Mouse (Mus musculus): ENCODE results near the gene Gsta4.
"Not testable (repeated sequence)": the region's sequence is repeated elsewhere in the genome, so short reads cannot be mapped to it uniquely, and the experiment has no call there.

Gsta4 gene

DNA sequence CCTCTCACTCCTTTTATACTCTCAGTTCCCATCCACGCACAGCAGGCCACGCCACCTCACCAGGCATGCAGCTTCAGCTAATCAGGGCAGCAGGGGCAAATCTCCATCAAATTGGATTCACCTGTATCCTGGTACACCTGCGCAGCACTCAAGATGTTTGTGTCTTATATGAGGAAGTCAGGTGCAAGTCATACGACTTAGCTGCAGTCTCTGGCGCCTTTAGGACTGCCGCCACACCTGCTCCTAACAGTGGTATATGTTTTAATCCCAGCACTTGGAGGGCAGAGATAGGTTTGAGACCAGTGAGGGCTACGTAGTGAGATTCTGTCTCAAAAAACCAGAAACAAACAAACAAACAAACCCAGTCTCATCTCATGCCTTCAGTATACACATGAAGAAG lies at the start of gene Gsta4:
TSS of gene Gsta4 (plus strand) at position 301 of the 400 bp plus-strand sequence.
- not testable (repeated sequence) for DNase-seq

DNA sequence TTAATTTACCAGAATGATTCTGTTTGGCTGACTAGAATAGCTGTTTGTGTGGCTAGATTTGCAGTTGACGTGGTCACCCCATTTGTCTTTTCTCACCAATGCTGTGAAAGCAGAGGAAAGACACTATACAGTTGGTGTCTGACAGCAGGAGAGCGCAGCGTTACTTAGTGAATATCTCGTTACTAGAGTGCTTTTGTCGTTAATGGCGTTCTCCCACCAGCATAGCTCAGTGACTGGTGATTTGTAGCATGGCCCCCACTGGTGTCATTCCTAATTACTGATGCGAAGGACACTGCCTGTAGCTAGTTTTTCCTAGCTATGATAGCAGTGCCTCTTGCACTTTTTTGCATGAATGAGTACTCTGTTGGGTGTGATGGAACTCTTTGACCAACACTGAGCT lies 46.9 kb upstream of the Gsta4 start:
- no peak for DNase-seq

DNA sequence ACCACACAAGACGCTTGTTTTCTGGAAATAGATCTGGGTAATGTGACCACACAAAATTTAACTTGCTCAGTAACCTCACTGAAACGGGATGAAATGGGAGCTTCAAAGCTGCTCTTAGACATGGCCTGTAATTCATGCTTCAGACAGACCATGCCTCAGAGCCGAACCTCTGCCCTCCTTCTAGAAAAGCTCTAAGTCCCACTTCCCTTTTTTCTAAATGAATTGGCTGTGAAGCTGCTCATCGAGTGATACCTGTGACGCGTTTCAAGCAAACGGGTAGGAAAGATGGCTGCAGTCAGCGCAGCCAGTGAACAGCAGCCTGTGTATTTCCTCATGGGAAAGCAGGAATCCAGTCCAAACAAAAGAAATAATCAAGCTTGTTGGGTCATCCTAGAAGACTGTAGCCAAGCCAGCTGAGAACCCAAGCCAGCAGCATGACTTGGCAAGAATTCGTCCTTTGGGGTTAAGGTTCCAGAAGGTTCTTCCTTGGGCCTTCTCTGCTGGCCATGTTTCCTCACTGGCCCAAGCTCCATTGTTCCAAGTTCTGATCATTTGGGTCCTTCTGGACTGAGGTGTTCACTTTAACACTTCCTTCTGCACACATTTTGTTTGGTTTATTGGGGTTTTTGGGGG lies 44.4 kb upstream of the Gsta4 start:
- DNase-seq = no peak

DNA sequence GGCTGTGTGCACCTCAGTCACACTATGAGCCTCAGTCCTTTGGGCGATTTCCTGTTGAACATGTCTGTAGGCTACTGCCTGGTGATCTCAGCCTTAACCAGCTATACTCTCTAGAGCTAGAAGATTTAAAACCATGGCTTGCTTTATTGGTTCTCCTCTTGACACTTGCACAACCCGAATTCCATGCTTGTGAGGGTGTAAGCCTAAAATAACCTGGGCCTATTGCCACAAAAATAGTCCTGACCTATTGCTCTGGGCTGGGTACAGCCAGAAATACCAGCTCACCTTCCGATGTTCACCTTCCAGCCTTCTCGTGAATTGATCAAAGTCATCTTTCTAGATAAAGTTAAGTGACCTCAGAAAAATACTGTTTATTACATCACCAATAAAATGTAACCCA lies 43.1 kb upstream of the Gsta4 start:
- DNase-seq = no peak

DNA sequence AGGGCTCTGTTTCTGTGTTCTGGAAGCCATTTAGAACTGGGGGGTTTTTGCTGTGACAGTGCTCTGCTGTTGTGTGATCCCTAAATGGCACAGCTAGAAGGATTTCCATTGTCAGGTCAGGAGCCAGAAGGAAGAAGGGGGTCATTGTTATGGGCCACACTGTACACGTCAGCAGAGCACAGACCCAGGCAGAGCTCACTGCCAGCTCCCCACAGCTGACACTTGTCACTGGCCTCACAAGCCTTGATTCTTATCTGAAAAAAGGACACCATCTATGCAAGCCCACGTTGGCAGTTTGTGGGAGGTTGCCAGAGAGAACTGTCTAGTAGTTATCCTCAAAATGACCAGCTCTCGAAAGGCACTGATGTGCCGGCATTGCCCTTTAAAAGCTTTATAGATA lies 36.5 kb upstream of the Gsta4 start:
- no peak for DNase-seq

DNA sequence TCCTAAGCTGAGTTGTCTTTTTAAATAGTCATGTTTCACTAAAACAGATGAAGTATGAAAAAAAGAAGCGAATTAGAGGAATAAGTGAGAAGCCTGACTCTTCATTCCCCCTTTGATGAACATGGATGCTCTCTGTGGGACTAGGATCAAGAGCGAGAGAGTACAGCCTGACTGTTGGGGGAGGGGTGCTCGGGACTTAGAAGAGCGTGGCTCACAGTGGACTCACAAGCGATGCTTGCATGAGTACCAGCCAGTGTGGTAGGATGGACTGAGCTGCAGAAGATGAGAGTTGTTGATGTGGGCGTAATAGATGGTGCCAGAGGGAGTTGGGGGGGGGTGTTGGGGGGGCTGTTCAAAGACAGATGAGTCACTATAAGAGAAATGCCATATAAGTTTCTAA lies 35.9 kb upstream of the Gsta4 start:
- peak; percentile 19 for DNase-seq

DNA sequence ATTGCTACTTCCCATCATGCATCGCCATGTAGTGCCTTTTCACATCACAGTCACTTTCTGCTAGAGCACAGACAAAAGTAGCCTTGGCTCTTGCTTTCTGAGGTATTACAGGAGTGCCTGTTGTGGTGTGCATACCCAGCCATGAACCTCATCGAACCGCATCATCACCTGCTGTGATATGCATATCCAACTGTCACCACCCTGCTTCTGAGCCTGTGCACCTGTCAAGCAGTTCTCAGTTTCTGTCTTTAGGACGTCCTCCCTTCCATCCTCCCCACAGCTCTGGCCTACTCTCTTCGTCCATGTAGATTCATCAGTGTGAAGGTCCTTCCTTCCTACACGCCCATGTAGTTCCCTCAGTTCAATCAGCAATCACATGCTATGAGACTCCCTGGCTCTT lies 34.4 kb upstream of the Gsta4 start:
- no peak for DNase-seq

DNA sequence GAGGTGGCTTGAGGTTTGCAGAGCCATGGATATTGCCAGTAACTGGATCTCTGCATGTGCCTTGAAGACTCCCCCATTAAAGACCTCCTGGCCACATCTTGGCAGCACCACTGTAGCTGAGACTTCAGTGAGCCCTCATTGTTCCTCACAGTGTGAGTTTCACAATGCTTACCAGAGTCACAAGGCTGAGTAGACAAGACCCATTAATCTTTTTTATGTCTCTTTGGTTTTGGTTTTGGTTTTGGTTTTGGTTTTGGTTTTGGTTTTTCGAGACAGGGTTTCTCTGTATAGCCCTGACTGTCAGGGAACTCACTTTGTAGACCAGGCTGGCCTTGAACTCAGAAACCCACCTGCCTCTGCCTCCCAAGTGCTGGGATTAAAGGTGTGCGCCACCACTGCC lies 32.8 kb upstream of the Gsta4 start:
- not testable (repeated sequence) for DNase-seq

DNA sequence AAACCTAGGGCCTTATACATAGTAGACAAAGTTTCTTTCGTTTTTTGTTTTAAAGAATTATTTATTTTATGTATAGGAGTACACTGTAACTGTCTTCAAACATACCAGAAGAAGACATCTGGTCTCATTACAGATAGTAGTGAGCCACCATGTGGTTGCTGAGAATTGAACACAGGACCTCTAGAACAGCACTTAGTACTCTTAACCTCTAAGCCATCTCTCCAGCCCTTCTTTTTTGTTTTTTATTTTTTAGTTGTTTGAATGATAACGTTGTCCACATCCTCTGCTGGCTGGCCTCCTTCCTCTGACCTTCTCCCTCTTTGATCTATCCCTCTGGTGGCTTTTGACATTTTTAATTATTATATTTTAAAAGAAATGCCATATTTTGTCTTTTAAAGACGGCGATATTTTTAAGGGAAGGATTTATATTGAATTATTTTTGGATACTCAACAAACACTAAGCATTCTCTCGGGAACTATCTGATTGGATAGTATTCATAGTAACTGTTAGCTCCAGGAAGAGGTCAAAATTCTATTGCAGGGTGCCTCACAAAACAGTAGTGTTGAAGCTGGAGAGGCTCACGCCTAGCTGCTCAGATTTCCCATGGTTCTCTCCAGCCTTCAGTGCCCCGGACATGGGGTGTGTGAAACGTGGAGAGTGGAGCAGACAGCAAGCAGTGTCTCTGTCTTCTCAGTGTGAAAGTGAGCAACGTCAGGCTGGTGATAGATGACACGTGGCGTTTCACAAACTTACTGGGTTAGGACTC lies 28.2 kb upstream of the Gsta4 start:
- DNase-seq = no peak

DNA sequence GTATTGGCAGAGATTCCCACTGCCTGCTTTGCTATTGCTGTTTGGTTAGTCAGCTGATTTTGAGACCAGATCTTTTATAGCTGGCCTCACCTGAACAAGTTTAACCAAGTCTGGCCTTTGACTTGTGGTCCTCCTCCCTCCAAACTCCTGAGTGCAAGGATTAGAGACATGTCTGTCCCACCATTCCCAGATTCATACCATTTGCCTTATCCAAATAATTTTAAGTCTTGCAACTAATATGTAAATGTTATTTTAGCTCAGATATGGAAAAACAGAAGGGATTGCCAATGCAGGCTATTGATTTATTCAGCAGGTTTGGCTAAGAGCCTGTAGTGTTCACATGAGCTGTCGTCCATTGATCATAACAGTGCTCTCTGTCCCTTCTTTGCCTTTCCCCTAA lies 25.4 kb upstream of the Gsta4 start:
- no peak for DNase-seq

DNA sequence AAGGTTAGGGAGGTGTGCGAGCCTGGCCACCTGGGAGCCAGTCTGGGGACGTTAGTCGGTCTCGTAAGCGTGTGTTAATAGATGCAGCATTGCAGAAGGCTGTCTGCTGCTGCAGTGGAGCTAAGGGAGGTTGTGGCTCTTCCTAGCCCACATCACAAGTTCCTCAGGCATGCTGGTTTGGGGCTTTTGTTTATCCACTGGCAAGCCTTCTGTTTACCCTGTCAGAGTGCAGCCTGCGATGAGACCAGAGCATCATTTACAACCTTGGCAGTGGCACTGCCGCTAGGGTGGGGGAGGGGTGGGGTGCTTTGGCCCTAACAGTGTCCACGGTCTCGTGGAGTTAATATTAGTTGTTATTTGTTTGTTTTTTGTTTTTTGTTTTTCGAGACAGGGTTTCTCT lies 19.3 kb upstream of the Gsta4 start:
- DNase-seq = no peak

DNA sequence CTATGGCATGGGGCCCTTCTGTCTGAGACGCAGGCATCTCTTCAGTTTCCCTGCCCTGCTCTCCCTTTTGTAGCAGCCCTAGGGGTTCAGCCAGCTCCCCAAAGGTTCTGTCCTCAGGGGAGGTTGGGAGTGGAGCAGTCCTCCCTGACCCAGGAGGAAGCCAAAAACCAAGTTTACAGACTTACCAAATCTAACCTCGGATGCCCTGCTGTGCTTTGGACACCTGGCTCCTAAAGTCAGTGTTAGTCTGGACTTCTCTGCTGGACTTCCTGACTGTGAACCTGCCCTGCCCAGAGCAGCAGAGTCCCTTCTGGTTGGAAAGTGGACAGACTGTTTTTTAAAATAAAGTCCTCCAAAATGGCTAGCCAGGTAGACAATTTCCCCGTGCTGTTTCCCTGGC lies 17.8 kb upstream of the Gsta4 start:
- DNase-seq = no peak

DNA sequence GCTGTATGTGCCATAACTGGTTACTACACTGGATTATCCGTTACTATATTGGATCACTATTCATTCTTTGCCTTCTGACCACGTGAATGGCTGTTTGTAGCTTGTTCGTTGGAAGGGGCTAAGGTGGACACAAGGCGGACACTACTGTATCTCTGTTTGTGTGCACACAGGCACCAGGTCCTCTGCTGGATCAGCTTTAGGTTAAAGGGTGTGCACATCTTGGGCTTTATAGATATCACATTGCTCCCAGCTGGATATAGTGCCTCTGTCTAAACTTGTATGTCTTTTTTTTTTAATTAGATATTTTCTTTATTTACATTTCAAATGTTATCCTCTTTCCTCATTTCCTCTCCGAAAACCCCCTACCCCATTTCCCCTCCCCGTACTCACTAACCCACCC lies 17.1 kb upstream of the Gsta4 start:
- no peak for DNase-seq

DNA sequence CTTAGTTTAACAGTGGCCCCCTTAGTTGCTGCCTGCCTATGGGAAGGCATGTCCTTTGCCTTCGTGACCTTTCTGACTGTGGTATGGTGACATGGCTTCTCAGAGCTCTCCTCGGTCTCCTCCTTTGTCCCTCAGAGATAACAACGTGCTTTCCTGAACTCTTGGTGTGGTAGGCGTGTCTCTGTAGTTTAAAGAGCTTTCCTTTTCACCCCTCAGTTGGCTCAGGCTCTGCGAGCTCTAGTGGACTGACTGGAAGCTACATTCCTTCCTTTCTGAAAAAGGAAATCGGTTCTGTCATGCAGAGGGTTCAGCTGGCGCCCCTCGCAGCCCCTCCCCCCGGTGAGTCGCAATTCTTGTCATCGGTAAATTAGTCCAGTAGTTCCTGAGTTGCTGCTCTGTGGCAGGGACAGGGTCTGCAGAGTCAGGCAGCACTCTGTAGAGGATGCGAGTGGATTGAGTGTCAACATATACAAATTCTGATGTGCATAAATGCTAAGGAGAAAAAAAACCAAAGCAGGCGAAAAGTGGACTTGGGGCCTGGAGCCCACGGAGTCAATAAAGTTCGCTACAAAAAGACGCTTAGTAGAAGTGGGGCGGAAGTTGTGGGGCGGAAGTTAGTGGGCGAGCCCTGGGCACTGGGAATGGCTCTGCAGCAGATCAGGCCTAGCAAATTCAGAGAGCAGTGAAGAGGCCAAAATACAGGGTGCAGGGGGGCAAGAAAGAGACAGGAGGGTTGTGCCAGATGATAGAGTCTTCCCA lies 15.7 kb upstream of the Gsta4 start:
- DNase-seq = no peak

DNA sequence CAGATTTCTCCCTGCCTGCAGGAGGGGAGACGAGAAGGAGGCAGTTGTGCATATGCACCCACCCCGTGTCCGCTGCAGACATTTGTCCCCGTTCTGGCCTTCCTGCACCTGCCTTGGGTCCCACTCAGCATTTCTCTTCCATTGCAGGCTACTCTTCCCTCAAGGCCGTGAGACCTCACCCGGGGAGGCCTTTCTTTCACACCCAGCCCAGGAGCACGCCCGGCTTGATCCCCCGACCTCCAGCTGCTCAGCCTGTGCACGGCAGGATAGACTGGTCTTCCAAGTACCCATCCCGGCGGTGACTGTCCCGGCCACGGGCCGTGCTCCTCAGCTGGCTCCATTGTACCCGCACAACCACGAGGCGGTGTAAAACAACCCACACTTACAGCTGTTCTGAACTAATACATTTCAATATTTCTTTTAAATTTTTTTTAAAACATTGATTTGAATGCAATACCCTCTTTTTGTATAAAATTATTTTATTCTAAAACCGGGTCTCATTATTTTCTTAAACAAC lies 15.1 kb upstream of the Gsta4 start:
- no peak for DNase-seq

DNA sequence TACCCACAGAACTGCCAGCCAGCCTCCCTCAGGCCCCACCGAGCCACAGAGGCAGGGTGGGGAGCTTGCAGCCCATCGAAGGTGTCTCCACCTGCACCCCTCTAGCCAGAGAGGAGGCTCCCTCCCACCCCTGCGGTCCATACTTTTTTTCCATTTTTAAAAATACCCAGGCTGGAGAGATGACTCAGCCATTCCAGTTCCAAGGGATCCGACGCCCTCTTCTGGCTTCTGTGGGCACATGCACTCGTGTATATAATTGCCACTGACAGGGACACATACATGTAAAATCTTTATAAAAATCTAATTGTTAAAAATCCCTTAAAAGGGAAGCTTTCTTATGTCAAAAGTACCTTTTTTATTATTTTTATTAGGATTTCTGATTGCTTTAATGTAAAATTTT lies 13.7 kb upstream of the Gsta4 start:
- DNase-seq = no peak

DNA sequence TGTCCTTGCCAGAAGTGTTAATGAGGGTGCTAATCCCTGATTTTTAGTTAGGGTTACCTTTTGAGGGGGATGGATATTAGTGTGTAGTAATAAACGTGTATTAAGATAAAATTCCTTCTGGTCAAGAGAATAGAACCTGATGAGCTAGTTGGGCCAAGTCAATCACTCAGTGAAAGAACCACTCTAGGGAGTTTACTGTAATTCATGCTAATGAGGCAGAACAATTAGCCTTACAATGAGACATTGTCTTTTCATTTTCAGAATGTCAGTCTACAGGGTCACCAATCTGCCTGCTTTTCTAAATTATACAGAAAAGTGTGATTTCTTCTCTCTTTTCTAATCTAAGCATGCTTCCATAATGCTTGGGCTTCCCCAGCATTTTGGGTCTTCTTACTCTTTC lies 8.6 kb upstream of the Gsta4 start:
- DNase-seq = no peak

DNA sequence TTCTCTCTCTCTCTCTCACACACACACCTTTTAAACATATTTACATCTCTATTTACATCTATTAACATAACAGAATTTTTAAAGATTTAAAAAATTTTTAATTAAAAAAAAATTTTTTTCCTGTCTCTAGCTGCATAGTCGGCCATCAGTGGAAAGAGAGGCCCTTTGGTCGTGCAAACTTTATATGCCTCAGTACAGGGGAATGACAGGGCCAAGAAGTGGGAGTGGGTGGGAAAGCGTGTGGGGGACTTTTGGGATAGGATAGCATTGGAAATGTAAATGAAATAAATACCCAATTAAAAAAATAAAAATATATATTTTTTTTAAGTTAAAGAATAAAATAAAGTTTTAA lies 7.7 kb upstream of the Gsta4 start:
- DNase-seq = not testable (repeated sequence)

DNA sequence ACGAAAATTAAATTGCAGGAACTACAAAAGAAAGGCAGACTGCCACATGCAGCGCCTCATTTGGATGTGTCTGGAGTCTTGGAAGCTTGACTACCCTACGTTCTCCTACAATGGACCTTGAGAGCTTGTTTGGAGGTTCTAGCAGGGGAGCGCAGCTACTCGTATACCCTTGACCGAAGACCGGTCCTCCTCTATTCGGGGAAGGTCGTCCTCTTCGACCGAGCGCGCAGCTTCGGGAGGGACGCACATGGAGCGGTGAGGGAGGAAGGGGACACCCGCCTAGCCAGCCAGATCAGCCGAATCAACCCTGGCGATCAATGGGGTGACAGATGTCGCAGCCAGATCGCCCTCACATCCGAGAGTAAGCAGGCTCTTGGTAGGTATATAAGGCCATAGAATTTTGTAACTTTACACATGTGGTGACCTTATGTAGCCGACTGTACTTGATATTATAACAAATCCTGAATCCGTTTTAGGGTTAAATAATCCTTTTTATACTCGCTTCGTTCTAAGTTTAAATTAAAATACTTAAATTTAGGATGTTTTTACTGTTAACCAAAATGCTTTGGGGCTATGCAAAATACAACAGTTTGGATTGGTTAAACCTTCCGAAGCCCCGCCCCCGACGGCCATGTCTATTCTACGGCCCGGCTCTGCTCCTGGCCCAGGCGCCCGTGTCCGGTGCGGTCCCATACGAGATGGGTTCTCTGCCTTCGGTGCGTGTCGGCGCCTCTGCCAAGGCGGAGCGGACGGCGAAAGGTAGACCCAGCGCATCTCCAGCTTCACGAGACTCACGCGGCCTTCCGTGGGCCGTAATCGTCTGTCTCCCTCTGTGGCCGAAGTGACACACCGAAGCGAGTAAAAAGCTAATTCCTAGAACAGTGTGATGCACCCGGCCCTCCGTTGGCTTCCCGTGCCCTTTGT lies 7.0 kb upstream of the Gsta4 start:
- DNase-seq = peak; percentile 98

DNA sequence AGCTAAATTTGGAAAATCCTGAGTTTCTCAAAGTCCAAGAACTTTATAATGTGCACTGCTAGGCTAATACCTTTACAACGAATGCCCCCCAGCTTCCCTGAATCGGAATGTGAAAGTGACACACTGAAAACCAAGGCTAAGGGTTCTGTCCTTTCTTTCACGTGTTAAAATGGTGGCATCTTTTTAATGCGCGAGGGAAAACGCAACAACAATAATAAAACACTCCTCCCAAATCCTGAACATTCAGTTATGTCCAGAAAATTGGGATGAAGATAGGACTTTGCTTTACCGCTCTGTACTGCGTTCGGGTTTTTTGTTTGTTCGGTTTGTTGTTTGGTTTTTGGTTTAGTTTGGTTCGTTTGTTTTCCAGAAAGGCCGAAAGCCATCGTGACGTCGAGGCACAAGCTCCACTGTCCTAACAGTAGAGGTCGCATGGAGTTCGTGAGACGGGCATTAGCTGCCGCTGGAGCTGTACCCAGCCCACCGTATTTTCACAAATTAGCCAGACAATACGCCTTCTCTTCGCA lies 6.3 kb upstream of the Gsta4 start:
- peak; percentile 91 for DNase-seq

DNA sequence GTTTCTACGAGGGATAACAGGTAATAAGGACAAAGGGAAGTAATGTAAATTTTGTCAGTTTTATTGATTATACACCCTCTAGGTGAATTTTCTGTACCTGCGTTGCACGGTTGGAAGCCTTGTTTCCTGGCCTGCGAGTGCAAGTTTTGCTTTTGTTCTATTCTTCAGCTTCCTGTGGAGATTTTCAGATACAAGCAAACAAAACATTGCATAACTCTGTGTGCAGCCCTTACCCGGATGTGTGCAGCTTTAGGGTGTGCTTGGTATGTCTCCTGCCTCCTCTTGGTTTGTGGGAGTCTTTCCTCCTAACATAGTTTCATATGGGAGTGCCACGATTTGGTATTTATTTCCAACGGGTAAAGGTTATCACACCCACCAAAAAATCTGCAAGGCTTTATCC lies 5.7 kb upstream of the Gsta4 start:
- DNase-seq = peak; percentile 15

DNA sequence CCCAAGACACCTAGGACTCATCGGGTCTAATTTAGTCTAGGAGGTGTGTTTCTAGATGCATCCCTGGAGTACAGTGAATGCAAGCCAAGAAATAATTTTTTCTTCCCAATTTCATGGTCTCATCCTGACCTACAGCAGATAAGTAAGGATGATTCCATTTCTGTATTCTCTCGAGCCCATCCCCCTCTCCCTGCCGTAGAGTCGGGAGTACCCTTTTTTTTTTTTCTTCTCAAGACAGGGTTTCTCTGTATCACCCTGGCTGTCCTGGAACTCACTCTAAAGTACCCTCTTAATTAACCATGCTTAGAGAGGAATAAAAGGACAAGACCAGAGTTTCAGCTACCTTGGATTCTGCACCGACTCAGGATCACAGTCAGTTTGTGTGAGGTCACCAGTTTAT lies 4.4 kb upstream of the Gsta4 start:
- no peak for DNase-seq

DNA sequence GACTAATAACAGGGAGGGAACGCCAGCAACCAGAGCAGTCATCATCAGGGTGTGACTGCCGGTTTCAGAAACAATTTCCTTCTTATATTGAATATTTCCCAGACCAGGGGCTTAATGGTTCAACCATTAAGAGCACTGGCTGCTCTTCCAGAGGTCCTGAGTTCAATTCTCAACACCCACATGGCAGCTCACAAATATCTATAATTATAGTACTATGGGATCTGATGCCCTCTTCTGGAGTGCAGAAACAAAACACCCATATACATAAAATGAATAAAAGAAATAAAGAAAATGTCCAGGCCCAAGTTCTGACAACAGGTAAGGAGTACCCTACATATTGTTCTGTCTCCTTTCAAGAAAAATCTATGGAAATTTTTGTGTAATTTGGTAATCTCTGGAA lies 3.5 kb upstream of the Gsta4 start:
- DNase-seq = no peak

Data from embryo, embryonic 11 days (tissue).